Mouse (Mus musculus): ENCODE data around the gene G6pc. TPM values are rescaled to one million over a fixed set of nuclear protein-coding genes. Genes with fewer than 3 reads are reported as not detected.

Gene G6pc
- not detected for polyA plus RNA-seq (2017; shearing (Covaris generic))

DNA sequence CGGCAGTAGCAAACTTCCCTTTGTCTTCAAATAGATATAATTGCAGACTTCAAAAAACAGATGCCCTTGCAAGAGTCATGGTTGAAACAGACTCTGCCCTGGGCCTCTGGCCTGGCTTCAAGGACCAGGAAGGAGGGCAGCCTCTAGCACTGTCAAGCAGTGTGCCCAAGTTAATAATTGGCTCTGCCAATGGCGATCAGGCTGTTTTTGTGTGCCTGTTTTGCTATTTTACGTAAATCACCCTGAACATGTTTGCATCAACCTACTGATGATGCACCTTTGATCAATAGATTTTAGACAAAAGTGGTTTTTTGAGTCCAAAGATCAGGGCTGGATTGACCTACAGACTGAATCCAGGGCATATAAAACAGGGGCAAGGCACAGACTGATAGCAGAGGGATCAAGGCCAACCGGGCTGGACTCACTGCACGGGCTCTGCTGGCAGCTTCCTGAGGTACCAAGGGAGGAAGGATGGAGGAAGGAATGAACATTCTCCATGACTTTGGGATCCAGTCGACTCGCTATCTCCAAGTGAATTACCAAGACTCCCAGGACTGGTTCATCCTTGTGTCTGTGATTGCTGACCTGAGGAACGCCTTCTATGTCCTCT, at the start of gene G6pc:
G6pc (plus strand) TSS at position 236 of the 610 bp plus-strand sequence.

GRCm38 (mm10) chr11:101324763-101325162, 42.6 kb upstream of the G6pc start, which contains the start of gene Aoc2:
TSS of gene Aoc2 (plus strand) at chr11:101325063.

GRCm38 (mm10) chr11:101330371-101330924, 36.9 kb upstream of the G6pc start, which contains the start of gene Aoc3:
TSS of gene Aoc3 (plus strand) at chr11:101330605.

GRCm38 (mm10) chr11:101417101-101417855, 49.9 kb downstream of the G6pc start, which contains the start of gene Aarsd1:
TSS of gene Aarsd1 (minus strand) at chr11:101417615.

GRCm38 (mm10) chr11:101424105-101424851, 56.9 kb downstream of the G6pc start, which contains the start of gene Gm27029:
TSS of gene Gm27029 (minus strand) at chr11:101424796.

GRCm38 (mm10) chr11:101424925-101425813, 57.8 kb downstream of the G6pc start, which contains the start of the genes Rundc1 and Ptges3l:
TSS of gene Rundc1 (plus strand) at chr11:101425085.
TSS of gene Ptges3l (minus strand) at chr11:101425333.

Other genes starting within 250 kb of the G6pc start
- 10 to 100 TPM; 61.6 to 75.9 TPM for gene Retreg3, start 247.7 kb upstream of the G6pc start, polyA plus RNA-seq (2017; shearing (Covaris generic))
- 10 to 100 TPM; 31.0 to 43.3 TPM for gene Tubg1, start 247.6 kb upstream of the G6pc start, polyA plus RNA-seq (2017; shearing (Covaris generic))
- 1 to 10 TPM in 1 of 2 experiments, under 1 TPM in 1; 0.48 to 2.5 TPM for gene Tubg2, start 211.7 kb upstream of the G6pc start, polyA plus RNA-seq (2017; shearing (Covaris generic))
- gene Cntnap1, start 197.0 kb upstream of the G6pc start, polyA plus RNA-seq (2017; shearing (Covaris generic)): under 1 TPM; 0.17 to 0.28 TPM
- gene Plekhh3, start 196.2 kb upstream of the G6pc start, polyA plus RNA-seq (2017; shearing (Covaris generic)): 1 to 10 TPM in 1 of 2 experiments, under 1 TPM in 1; 0.61 to 1.3 TPM
- 10 to 100 TPM in 1 of 2 experiments, under 1 TPM in 1; 0.92 to 15.6 TPM for gene Ccr10, start 192.1 kb upstream of the G6pc start, polyA plus RNA-seq (2017; shearing (Covaris generic))
- gene Ezh1, start 141.1 kb upstream of the G6pc start, polyA plus RNA-seq (2017; shearing (Covaris generic)): 10 to 100 TPM; 43.0 to 68.3 TPM
- under 1 TPM; 0.41 to 0.55 TPM for gene Ramp2, start 121.5 kb upstream of the G6pc start, polyA plus RNA-seq (2017; shearing (Covaris generic))
- gene Vps25, start 113.9 kb upstream of the G6pc start, polyA plus RNA-seq (2017; shearing (Covaris generic)): 100 to 1,000 TPM; 156 to 177 TPM
- 1 to 10 TPM; 1.3 to 5.1 TPM for gene Wnk4, start 107.0 kb upstream of the G6pc start, polyA plus RNA-seq (2017; shearing (Covaris generic))
- gene Cntd1, start 88.5 kb upstream of the G6pc start, polyA plus RNA-seq (2017; shearing (Covaris generic)): 1 to 10 TPM in 1 of 2 experiments, under 1 TPM in 1; 0.41 to 1.2 TPM
- 100 to 1,000 TPM; 101 to 118 TPM for gene Coa3, start 88.4 kb upstream of the G6pc start, polyA plus RNA-seq (2017; shearing (Covaris generic))
- 100 to 1,000 TPM; 223 to 228 TPM for gene Becn1, start 65.3 kb upstream of the G6pc start, polyA plus RNA-seq (2017; shearing (Covaris generic))
- 100 to 1,000 TPM; 157 to 201 TPM for gene Psme3, start 51.3 kb upstream of the G6pc start, polyA plus RNA-seq (2017; shearing (Covaris generic))
- 1 to 10 TPM; 1.8 to 2.4 TPM for gene Aoc2, start 42.5 kb upstream of the G6pc start, polyA plus RNA-seq (2017; shearing (Covaris generic))
- not detected for gene Aoc3, start 37.0 kb upstream of the G6pc start, polyA plus RNA-seq (2017; shearing (Covaris generic))
- gene Aarsd1, start 50.1 kb downstream of the G6pc start, polyA plus RNA-seq (2017; shearing (Covaris generic)): 10 to 100 TPM; 33.3 to 40.7 TPM
- 1 to 10 TPM; 3.0 to 3.5 TPM for gene Gm27029, start 57.2 kb downstream of the G6pc start, polyA plus RNA-seq (2017; shearing (Covaris generic))
- gene Rundc1, start 57.5 kb downstream of the G6pc start, polyA plus RNA-seq (2017; shearing (Covaris generic)): 10 to 100 TPM; 17.1 to 29.7 TPM
- 1 to 10 TPM; 4.2 to 4.6 TPM for gene Ptges3l, start 57.8 kb downstream of the G6pc start, polyA plus RNA-seq (2017; shearing (Covaris generic))
- gene Rpl27, start 74.7 kb downstream of the G6pc start, polyA plus RNA-seq (2017; shearing (Covaris generic)): 100 to 1,000 TPM; 318 to 457 TPM
- 100 to 1,000 TPM; 188 to 201 TPM for gene Ifi35, start 80.8 kb downstream of the G6pc start, polyA plus RNA-seq (2017; shearing (Covaris generic))
- gene Rnd2, start 97.4 kb downstream of the G6pc start, polyA plus RNA-seq (2017; shearing (Covaris generic)): under 1 TPM; 0.21 to 0.35 TPM
- under 1 TPM; 0.32 to 0.74 TPM for gene Vat1, start 98.7 kb downstream of the G6pc start, polyA plus RNA-seq (2017; shearing (Covaris generic))
- gene Brca1, start 184.4 kb downstream of the G6pc start, polyA plus RNA-seq (2017; shearing (Covaris generic)): 1 to 10 TPM; 4.3 to 7.9 TPM
- gene Nbr1, start 184.6 kb downstream of the G6pc start, polyA plus RNA-seq (2017; shearing (Covaris generic)): 10 to 100 TPM; 66.8 to 74.1 TPM
- gene Tmem106a, start 214.7 kb downstream of the G6pc start, polyA plus RNA-seq (2017; shearing (Covaris generic)): 10 to 100 TPM in 1 of 2 experiments, 1 to 10 TPM in 1; 8.4 to 13.3 TPM
- under 1 TPM in 1 of 2 experiments, not detected in 1; 0.30 TPM for gene Gm11634, start 231.7 kb downstream of the G6pc start, polyA plus RNA-seq (2017; shearing (Covaris generic))

Data from activated CD4-positive, CD25-positive, alpha-beta regulatory T cell (primary cell).